Mouse (Mus musculus): ENCODE measurements at regions not wholly inside any gene's neighbourhood (a gene's known extent, or its start where the extent isn't known, plus 50 kb on each side); places are given as distances from the start of the nearest gene placed in this dataset.

DNA sequence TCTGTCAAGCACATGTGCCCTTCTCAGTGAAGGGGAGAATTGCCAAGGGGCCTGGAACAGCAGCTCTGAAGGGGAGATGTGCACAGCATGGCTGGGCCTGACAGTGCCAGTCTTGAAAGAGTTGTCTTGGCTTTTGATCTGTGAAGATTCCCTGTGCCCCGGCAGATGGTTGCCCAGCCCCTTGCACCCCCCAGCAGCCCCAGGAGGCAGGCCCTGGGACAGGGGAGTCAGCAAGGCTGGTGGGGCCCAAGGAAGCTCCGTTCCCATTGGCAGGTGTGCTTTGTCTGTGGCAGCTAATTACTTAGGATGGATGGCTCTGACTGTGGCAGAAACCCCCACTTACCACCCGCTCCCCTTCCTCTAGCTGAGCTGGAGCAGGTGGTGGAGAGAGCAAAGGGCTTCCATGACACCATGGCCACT, 58.6 kb downstream of the Tspan17 start:
- no peak for DNase-seq (ENCODE audit: low spot score in 2 of 2)

DNA sequence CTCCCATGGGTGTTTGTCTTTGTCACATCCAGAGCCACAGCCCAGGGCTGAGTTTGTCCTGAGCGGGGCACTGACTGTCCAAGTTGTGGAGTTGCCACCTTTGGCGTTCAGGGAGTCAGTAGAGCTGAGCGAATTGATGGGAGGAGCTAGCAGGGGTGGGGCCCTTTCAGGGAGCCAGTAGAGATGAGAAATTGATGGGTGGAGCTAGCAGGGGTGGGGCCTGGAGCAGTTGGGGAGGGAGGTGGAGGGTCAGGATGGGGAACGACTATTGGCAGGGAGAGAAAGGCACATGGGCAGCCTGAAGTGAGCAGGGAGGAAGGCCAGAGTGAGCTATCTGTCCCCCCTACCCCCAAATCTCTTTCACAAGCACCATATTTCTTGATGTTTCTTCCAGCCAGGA, 62.0 kb downstream of the Tspan17 start:
- no peak for DNase-seq (ENCODE audit: low spot score in 2 of 2)

DNA sequence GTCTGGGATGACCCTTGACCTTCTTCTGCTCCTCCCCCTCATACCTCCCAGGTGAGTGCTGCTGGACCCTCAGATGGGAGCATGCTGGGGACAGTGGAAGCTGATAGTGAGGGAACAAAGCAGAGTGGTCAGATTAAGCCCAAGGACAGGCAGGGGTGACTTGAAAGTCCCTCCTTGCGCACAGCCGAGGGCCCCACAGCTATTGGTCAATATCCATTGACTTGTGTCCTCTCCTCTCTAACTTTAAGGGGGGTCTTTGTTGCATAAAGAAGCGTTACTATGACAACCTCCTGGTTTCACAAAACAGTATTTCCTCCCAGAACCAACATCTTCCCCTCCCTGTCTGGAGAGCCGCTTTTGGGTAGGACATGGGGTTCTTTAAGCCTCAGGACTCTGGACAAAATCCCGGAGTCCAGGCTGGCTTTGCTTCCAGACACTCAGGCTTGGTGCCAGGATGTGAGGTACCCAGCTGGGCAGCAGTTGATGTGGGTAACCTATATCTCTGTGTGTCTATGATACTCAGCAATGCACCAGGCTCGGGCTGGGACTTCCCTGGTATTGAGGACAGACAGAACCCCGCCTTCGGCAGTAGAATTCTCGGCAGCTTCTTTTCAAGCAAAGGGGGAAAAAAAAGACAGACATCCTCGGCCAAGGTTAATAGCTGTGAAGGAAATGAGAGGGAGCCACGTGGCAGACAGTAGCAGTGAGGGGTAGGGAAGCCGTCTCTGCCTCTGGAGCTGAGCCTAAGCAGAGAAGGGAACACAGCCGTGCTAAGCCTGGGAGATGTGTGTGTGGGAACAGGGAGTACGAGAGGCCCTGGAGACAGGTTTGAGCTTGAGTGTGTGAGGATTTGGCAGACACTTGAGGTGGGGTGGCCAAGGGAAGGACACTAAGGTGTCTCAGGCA, 66.4 kb downstream of the Tspan17 start:
- DNase-seq (ENCODE audit: low spot score in 2 of 2), result no peak

DNA sequence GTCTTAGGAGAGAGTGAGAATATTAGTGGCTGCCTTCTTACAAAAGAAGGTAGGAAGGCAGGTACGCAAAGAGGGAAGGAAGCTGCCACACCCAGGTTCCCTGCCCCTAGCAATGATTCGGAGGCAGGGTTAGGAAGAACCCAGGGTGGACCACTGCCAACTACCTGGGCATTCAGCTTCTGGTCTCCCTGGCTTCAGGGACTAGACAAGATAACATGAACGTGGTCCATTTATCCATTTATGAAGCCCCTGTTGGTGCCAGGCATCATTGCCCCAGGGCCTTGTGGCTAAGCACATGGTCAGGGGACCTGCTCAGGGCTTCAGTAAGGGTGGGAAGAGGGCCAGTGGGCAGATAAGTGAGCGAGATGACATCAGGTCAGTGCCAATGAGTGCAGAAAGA, 73.8 kb downstream of the Tspan17 start:
- no peak for DNase-seq (ENCODE audit: low spot score in 2 of 2)

DNA sequence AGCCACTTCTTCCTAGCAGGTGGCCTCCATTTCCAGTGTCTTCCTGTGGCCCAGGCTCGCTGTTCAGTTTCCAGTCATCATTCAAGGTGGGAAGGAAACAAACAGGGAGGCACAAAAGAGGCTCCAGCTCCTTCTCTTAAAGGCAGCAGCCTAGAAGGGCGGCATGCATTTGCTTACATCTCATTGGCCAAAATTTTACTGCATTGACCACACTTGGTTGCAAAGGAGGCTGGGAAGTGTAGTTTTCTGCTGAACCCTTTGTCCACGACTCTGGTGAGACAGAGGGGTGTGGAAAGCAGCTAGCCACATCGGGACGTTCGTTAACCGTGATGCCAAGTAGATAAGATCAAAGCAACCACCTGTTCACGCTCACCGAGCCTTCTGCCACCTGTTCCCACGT, 74.9 kb downstream of the Tspan17 start:
- no peak for DNase-seq (ENCODE audit: low spot score in 2 of 2)

DNA sequence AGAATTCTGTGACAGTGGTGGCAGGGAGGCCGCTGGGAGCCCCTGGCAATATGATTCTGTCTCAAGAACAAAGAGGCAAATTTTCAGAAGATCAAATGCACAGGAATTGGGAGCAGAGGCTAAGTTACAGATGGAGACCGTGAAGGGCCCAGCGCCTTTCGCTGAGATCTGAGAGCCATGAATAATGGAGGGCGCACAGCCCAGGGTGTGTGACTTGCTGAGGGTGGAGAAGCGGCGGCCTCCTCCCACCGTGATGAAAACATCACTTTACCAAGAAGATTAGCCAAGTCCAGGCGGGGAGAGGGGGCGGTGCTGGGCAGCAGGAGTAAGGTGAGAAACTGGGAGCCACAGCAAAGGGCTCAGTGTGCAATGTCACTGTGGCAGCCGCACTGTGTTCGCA, 77.2 kb upstream of the Unc5a start:
- DNase-seq (ENCODE audit: low spot score in 2 of 2), result no peak

DNA sequence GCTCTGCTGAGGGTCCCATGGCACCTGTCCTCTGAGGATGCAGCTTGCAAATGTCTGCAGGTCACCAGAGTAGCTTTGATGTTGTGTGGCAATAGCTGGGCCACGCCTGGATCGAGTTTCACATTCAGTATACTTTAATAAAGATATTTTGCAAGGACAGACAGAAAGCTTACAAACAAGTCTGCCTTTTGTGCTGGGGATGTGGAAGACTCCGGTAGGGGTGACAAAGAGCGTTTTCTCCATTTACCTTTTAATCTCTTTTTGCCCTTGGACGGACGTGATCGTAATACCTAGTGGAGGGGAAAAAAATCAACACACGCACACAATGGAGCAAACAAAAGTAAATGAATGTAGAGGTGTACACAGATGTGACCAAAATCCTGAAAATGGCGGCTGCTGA, 75.3 kb upstream of the Unc5a start:
- no peak for DNase-seq (ENCODE audit: low spot score in 2 of 2)

DNA sequence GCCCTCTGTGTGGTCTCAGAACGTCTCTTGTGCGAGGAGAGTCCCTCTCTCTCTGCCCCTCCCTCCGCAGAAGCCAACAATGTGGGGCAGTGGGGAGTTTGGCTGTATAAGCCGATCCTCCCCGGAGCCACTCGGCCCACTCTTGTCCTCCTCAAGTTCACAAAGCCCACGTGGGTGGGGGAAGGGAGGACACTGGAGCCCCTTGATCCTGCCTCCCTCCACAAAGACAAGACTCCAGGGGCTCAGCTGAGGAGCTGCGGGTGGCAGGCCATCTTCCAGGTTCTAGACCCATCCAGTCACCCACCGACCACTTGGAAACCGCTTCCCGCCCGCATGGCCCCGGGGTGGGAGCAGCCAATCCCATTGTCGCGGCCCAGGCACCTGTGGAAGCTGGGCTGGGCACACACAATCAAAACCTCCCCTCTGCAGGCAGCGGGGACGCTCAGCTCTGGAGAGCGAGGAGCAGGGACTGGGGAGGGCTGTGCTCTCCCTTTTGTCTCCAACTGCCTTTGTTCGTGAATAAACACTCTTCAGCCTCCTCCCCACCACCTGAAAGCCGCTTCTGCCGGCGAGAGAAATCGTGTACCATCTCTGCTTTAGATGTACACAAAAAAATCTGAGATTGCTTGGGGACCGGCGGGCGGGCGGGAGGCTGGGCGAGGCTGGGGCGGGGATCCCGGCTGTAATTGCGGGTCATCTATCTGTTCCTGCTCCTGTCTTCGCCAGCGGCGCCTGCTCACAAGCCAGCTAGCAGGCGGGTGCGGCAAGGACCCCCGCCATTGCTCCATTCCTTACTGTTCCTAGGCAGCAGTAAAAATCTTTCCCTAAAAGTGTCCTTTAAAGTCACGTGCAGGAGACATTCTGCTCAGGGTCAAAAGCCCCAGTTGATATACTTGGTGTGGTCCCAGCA, 74.7 kb upstream of the Unc5a start:
- DNase-seq (ENCODE audit: low spot score in 2 of 2), result no peak

DNA sequence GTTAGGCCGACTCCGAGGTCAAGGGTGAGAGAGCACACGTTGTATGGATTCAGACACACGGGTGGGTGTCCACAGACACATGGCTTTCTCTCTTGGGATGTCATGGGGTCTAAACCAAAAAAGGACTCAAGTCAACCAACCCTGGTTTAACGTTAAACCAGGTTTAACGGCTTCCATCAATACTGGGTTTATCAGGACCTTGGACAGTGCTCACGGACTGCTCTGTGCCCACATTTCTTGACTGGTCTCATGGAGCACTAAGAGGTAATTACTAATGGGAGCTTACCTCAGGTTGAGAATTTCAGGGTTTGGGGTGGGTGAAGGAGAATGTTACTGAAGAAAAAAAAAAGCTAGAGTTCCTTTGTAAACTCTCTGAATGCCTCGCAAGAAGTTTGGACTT, 72.7 kb upstream of the Unc5a start:
- no peak for DNase-seq (ENCODE audit: low spot score in 2 of 2)

DNA sequence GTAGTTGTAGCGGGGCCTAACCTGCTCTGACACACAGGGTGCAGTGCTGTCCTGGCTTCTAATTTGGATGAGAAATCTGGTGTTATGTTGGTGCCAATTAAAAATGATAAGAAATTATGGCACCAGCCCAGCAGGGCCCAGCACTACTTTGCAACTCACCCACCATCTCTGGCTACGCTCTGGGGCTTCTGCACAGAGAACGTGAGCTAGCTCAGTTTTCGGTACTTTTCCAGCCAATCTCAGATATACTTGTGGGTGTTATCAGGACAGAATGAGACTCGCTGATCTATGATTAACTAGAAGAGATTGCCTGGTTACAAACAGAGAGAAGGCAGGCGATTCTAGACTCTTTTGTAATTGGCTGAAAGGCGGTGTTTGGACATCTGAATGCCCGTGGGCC, 71.6 kb upstream of the Unc5a start:
- peak in 1 of 2 experiments; percentile 78 for DNase-seq (ENCODE audit: low spot score in 2 of 2)

DNA sequence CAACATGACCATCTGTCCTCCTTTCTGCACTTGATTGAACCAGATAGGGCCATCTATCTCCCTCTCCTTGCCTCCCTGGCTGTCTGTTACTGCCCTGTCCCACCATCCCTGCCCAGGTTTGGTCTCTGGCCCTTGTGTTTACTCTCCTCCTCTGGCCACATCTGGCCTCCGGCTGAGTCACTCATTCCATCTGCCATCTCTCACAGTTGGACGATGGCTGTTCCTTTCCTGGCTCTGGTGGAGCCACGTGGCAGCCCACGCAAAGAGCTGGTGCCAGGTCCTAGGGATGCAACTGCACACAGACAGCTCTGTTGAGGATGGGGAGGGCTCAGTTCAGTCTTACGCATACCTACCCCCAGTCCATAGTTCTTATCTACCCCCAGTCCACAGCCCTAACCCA, 69.9 kb upstream of the Unc5a start:
- peak; percentile 63 to 68 for DNase-seq (ENCODE audit: low spot score in 2 of 2)

DNA sequence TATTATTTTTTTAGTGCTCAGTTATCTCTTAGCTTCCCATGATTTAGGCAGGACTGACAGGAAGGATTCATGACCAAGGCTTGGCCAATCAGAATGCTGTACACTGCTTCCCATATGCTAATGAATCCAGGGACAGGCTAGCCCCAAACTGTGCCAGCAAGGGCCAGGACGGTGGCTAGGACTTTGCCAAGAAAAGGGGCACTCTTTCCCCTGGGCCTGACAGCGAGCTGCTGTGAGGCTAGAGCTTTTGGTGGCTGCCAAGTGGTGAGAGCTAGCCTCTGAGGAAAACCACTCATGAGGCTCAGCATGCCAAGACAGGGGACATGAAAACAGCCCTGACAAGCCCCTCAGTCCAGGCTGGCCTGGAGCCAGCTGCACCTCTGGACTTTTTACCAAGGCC, 69.0 kb upstream of the Unc5a start:
- peak in 1 of 2 experiments; percentile 48 for DNase-seq (ENCODE audit: low spot score in 2 of 2)

DNA sequence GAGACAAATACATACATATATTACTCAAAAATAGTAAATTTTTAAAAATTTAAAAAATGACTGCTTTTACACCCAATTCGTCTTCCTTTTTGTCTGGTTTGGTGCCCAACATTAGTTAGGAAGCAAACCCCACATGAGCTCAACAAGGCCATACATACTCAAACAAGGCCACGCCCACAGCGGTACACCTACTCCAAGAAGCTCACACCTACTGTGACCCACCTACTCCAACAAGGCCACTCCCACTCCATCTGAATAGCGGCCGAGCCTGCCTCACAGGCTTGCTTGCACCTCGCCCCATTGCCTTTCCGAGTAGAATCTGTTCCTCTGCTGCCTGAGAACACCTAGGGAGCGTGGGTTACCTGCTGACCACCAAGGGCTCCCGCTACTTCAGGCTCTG, 66.4 kb upstream of the Unc5a start:
- DNase-seq (ENCODE audit: low spot score in 2 of 2), result no peak

DNA sequence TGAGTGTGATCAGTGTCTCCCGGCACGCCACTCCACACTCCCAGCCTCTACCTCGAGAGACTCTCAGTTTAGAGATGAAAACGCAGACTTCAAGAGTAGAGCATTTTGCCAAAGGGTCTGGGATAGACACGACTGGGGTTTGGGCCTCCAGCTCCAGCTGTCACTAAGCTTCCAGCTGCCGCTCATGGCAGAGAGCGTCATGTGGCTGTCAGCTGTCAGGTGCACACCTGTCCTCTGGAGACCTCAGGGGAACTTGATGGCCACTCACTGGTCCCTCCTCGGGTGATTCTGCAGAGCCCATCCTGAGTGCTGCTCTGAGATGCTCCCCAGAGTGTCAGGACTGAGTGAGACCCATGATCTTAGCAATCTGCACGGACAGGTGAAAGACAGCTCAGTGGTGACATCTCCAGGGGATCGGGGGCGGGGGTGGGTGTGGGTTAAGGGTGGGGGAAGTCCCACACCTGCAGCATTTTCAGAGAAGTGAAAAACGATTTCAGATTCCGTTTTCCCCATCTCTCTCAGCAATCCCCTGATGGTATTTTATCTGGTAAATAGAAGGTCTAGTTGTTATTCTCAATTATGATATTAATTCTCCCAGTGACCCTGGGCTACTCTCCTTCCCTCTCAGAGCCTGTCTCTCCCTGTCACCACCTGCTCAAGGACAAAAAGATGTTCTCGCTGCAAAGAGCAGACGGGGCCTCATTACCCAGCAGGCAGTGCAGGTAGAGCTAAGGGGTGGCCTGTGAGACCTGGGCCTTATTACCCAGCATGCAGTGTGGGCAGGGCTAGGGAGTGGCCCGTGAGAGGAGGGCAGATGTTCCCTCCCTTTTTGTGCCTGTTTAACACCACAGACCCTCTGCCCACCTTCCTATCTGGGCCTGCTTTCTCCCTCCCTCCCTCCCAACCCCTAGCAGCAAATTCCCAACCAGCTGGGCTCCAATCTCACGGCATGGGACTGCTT, 65.2 kb upstream of the Unc5a start:
- DNase-seq (ENCODE audit: low spot score in 2 of 2), result no peak

DNA sequence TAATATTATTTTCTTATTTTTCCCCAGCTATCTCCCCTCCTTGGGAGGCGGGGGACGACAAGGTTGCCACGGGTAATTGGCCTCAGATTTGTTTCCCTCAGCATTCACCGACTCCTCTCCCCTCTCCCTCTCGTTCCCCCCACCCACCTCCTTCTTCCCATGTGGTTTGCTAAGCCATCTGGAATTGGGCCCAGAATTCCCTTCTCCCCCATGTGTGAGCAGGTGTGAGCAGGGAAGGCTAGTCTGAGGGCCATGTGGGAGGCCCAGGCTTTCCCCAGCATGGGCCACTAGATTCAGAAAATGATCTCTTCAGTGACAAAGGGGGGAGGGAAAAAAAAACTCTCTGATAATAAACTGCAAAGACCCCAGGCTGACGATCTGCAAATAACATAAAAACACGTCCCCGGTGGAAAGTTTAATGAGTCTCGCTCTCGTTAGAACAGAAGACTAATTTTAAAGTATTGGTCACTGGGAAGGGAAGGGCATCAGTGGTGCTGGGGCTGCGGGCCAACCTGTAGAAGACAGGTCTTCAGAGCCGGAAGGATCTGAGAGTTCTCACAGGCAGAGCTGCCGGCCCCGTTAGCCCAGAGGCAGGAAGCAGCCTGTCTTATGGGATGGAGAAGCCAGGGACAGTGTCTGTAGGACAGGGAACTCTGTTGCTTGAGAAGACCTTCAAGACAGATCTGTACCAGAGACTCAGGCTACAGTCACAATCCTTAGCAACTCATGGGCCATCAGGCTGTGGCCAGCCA, 64.3 kb upstream of the Unc5a start:
- peak in 1 of 2 experiments; percentile 51 for DNase-seq (ENCODE audit: low spot score in 2 of 2)

DNA sequence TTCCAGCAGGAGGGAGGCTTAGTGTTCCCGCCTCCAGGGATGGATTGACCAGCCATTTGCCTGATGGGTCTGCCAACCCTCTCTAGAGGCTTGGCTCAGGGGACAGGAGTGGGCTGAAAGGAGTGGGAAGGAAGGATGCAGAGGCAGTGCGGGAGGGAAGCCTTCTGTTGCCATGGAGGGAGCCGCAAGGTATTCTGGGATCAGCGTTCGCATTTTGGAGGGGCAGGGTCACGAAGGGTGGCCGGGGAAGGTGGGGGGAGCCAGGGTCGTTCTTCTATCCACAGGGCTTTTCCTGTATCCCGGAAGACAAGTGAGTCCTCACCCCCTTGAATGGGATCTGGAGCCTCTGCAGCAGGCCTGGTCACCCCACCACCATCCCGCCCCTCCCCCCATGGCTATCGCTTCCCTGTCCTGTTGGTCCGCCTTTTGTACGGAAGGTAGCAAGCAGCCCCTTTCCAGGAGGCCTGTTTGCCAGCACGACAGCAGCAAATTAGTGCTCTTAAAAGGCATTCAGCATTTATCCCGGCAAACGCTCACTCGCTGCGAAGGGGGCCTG, 61.8 kb upstream of the Unc5a start:
- peak in 1 of 2 experiments; percentile 30 for DNase-seq (ENCODE audit: low spot score in 2 of 2)

DNA sequence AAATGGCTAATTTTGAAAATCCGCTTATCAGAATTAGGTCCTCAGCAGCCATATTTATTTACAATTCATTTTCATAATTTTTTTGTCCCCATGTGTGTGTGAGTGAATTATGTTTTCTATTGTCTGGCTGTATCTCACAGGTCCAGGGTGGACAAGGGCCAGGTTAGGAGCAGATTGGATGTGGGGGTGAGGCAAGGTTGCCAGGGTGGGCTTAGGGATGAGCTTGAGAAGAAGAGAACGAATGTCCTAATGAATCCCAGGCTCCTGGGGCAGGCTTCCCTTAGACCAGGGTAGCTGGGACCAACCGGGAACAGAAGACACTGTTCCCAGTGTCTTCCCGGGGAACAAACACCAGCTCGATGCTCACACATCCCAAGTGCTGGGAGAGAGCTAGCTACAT, 61.2 kb upstream of the Unc5a start:
- no peak for DNase-seq (ENCODE audit: low spot score in 2 of 2)

DNA sequence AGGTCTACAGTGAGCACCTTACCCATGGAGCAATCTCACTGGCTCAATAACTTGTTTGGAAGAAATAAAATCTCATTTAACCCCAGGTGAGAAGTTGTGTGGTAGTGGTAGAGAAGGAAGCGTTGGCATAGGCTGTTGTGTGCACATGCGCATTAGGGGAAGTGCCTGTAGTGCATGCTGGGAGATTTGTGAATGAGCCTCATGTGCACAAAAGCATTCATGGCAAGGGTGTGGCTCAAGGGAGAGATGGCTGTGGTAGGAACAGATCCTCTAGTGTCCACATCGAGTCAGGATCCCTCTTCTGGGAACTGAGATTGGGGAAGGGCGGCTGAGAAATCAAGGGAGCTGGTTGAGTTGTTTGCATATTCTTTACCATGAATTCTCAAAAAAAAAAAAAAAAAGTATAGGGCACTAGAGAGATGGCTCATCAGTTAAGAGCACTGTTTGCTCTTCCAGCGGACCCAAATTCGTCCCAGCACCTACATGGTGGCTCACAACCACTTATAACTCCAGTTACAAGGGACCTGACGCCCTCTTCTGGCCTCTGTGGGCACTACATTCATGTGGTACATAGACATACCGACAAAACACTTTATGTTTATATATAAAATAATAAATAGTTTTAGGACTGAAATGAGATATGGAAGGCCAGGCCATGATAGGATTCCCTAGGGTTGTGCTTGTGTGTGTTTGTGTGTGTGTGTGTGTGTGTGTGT, 59.4 kb upstream of the Unc5a start:
- DNase-seq (ENCODE audit: low spot score in 2 of 2), result no peak

DNA sequence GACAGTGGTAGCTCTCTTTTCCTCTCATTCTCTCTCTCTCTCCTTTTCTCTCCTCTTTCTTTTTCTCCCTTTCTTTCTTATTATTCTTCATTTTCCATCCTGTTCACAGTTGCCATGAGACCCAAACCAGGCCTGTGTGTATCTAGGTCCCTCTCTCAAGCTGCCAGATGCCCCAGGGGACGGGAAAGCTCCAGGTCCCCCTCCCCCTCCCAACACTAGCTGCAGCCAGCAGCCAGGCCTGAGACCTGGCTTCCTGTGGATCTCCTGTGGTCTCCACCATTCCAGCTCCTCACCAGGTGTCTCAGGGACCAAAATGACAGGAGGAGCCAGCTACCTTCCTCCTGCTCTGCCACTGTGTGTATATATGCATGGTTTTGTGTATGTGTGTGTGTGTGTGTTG, 56.6 kb upstream of the Unc5a start:
- DNase-seq (ENCODE audit: low spot score in 2 of 2), result no peak

All from layer of hippocampus, postnatal 14 days (tissue).